Mouse (Mus musculus) limb, embryonic 12.5 days (tissue): ENCODE results near the gene Qk. TPM values are rescaled to one million over a fixed set of nuclear protein-coding genes. Genes with fewer than 3 reads are reported as not detected.

Source experiments
- ATAC-seq: fragments of 200-750 bp; cut with Nextera tagmentation; 2 replicates; pipeline ENCODE4 v1.8.0; 2017; ENCODE audit warnings: low read depth, moderate TSS enrichment; ENCODE audit not compliant: insufficient number of reproducible peaks, insufficient read depth, low FRiP score, low TSS enrichment
- H3K27ac ChIP-seq: fragments of 300-500 bp; sonication (generic); 2 replicates; pipeline ENCODE4 v1.5.1; 2016; ENCODE audit warnings: mild to moderate bottlenecking, moderate library complexity
- H3K27me3 ChIP-seq: fragments of 300-500 bp; sonication (generic); 2 replicates; pipeline ENCODE4 v1.6.1; 2016; ENCODE audit warnings: mild to moderate bottlenecking, moderate library complexity
- H3K36me3 ChIP-seq: fragments of 300-500 bp; sonication (generic); 2 replicates; pipeline ENCODE4 v1.6.1; 2016; ENCODE audit warnings: mild to moderate bottlenecking, moderate library complexity
- H3K4me1 ChIP-seq: fragments of 300-500 bp; sonication (generic); replicated peaks from 2 replicates; pipeline ENCODE4 v1.6.1; 2016
- H3K4me2 ChIP-seq: fragments of 300-500 bp; sonication (generic); 2 replicates; pipeline ENCODE4 v1.6.1; 2016; ENCODE audit warnings: mild to moderate bottlenecking, moderate library complexity
- H3K4me3 ChIP-seq: fragments of 300-500 bp; sonication (generic); replicated peaks from 2 replicates; pipeline ENCODE4 v1.5.1; 2016; ENCODE audit warnings: mild to moderate bottlenecking
- H3K9ac ChIP-seq: fragments of 300-500 bp; sonication (generic); replicated peaks from 2 replicates; pipeline ENCODE4 v1.6.1; 2016; ENCODE audit warnings: mild to moderate bottlenecking, moderate library complexity
- H3K9me3 ChIP-seq: fragments of 300-500 bp; sonication (generic); 2 replicates; pipeline ENCODE4 v1.6.1; 2016; ENCODE audit warnings: mild to moderate bottlenecking, moderate library complexity
- WGBS: fragments of 180-500 bp; shearing (Covaris S2); methylation state at CpG from one replicate; pipeline ENCODE4 v1.1.7; 2016; 5-methylcytosine and 5-hydroxymethylcytosine counted together
- polyA plus RNA-seq: library from polyadenylated mRNA; unstranded; fragments of >200 nt; fragmentation: Nextera tagmentation; extraction: Ambion mirVana; gene quantifications from 2 replicates; pipeline ENCODE4 v1.2.1, GENCODE M21; 2016

The Qk gene
- polyA plus RNA-seq, 1 experiment from 2014 or later = 27.8 TPM

DNA sequence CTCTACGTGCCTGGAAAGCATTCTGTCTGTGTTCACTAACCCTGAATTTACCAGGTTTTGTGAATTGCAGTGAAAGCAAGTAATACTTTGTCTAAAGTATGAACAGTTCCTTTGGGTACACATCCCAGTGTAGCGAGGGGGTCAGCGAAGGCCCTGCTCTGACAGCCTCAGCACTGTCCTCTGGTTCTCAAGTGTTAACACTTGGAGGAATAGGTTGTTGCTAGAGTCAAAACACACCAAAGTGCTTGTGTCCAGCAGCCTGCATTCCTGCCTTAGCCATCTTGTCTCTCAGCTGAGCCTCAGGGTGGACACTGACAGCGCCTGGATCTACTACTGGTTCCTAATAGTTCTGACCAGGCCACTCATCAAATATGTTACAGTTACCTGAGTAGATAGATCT lies 6.3 kb upstream of the Qk start:
- Histone ChIP-seq H3K9me3 (peaks cover 5% of the 10 kb centered on the region; the same call in 1 of the 2 replicates), H3K4me2 (no peak overlapping the region), H3K9ac (no peak overlapping the region), H3K27ac (no peak overlapping the region), H3K36me3 (no peaks in the 10 kb centered on the region), H3K4me1 (peaks cover 6% of the 10 kb centered on the region), H3K27me3 (no peaks in the 10 kb centered on the region), H3K4me3 (no peak overlapping the region)
- no peak for ATAC-seq
- WGBS = 94% methylated on average over 4 of the region's 4 CpGs

GRCm38 (mm10) chr17:10321754-10322153 lies 2.1 kb upstream of the Qk start:
- H3K4me3 ChIP-seq = no peak overlapping the region
- H3K9ac ChIP-seq = no peak overlapping the region
- 87% methylated on average over 4 of the region's 4 CpGs for WGBS
- ATAC-seq = no peak
- H3K4me2 ChIP-seq = 0 out of 2 replicates have a peak overlapping the region, but pooled peaks have one; percentile 30
- peaks cover 5% of the 10 kb centered on the region; the same call in 1 of the 2 replicates for H3K9me3 ChIP-seq
- no peaks in the 10 kb centered on the region for H3K27me3 ChIP-seq
- no peaks in the 10 kb centered on the region for H3K36me3 ChIP-seq
- H3K27ac ChIP-seq = no peak overlapping the region
- peaks cover 6% of the 10 kb centered on the region for H3K4me1 ChIP-seq

- no peak for ATAC-seq
- Histone ChIP-seq H3K9me3 (peaks cover 5% of the 10 kb centered on the region; the same call in 1 of the 2 replicates), H3K4me3 (no peak overlapping the region), H3K4me1 (peaks cover 10% of the 10 kb centered on the region), H3K4me2 (peak overlapping the region; percentile 30; the same call in 1 of the 2 replicates), H3K27ac (no peak overlapping the region), H3K9ac (no peak overlapping the region), H3K36me3 (no peaks in the 10 kb centered on the region), H3K27me3 (no peaks in the 10 kb centered on the region)
- 51% methylated on average over 1 of the region's 1 CpGs for WGBS
Measured at GRCm38 (mm10) chr17:10321092-10321491, 1.4 kb upstream of the Qk start.

DNA sequence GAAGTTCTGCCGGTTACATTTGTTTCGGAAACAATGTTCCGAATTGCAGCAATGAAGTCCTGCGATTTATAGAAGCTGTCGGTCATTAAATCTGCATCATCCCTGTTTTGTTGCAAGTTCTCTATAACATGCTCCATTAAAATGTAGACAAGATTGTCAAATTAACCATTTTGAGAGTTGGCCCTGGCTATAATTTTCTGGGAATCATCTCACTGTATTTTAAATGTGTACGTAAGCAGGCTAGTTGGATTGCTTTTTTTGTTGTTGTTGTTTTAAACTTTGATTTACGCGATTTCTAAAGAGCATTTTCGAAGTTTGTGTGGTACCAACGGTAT lies 769 bp upstream of the Qk start:
- H3K9ac ChIP-seq = peak overlapping the region; percentile 93
- H3K9me3 ChIP-seq = peaks cover 3% of the 10 kb centered on the region; the same call in 1 of the 2 replicates
- H3K4me2 ChIP-seq = peak overlapping the region; percentile 59
- H3K36me3 ChIP-seq = no peaks in the 10 kb centered on the region
- H3K27ac ChIP-seq = no peak overlapping the region
- peak overlapping the region; percentile 87 for H3K4me3 ChIP-seq
- 22% methylated on average over 10 of the region's 10 CpGs for WGBS
- H3K27me3 ChIP-seq = no peaks in the 10 kb centered on the region
- H3K4me1 ChIP-seq = peaks cover 10% of the 10 kb centered on the region
- ATAC-seq = no peak

- Histone ChIP-seq H3K9ac (peak overlapping the region; percentile 98), H3K4me2 (no peak overlapping the region), H3K4me3 (peak overlapping the region; percentile 87), H3K27ac (peak overlapping the region; percentile 98), H3K4me1 (peaks cover 16% of the 10 kb centered on the region), H3K9me3 (no peaks in the 10 kb centered on the region), H3K36me3 (no peaks in the 10 kb centered on the region), H3K27me3 (no peaks in the 10 kb centered on the region)
- ATAC-seq = no peak
- WGBS = under 1% methylated on average over 30 of the region's 46 CpGs
Measured at GRCm38 (mm10) chr17:10319431-10319684, 296 bp downstream of the Qk start.

DNA sequence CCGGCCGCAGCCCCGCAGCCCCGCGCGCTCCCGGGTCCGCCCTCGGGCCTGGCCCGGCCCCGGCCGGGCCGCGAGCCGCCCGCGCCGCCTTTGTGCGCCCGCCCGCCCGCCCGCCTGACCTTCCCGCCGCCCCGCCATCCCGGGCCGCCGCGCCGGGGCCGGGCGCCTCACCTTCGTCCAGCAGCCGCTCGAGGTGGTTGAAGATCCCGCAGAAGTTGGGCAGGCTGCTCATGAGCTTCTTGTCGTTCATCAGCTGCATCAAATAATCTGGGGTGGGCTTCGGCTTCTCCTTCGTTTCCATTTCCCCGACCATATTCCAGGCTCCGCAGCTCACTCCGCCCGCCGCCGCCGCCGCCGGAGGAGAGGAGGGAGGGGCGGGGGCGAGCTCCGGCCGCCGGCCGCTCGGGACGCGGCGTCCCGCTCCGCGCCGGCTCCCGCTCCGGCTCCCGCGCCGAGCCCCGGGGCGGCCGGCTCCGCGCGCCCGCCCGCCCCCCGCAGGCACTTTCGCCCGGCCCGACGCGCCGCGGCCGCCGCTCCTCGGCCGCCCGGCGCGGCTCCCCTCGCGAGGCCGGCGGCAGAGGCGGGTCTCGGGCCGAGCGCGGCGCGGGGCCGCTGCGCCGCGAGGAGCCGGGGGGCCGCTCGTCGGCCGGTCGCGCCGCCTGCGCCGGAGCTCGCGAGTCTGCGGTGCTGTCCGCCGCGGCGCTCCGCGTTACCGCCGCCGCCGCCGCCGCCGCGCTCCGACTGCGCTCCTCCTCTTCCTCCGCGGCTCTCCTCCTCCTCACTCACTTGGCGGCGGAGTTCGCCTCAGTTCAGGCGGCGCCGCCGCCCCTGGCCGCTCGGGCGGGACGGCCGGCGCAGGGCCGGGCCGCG lies 858 bp downstream of the Qk start:
- peak overlapping the region; percentile 98 for H3K9ac ChIP-seq
- ATAC-seq = no peak

GRCm38 (mm10) chr17:10317981-10318551 lies 1.6 kb downstream of the Qk start:
- H3K9ac ChIP-seq = peak overlapping the region; percentile 98
- peak; percentile 22; the same call in 1 of the 2 replicates for ATAC-seq
- peak overlapping the region; percentile 62 for H3K4me2 ChIP-seq
- H3K27me3 ChIP-seq = no peaks in the 10 kb centered on the region
- H3K27ac ChIP-seq = peak overlapping the region; percentile 98
- peak overlapping the region; percentile 87 for H3K4me3 ChIP-seq
- no peaks in the 10 kb centered on the region for H3K36me3 ChIP-seq
- WGBS = under 1% methylated on average over 46 of the region's 46 CpGs
- no peaks in the 10 kb centered on the region for H3K9me3 ChIP-seq
- peaks cover 15% of the 10 kb centered on the region for H3K4me1 ChIP-seq

More for the DNA sequence above, 858 bp downstream of the Qk start:
- Histone ChIP-seq H3K4me3 (peak overlapping the region; percentile 87), H3K4me2 (no peak overlapping the region), H3K27me3 (no peaks in the 10 kb centered on the region), H3K9me3 (no peaks in the 10 kb centered on the region), H3K36me3 (no peaks in the 10 kb centered on the region), H3K4me1 (peaks cover 17% of the 10 kb centered on the region), H3K27ac (peak overlapping the region; percentile 98)
- 0% methylated on average over 59 of the region's 153 CpGs for WGBS

GRCm38 (mm10) chr17:10317186-10317585 lies 2.5 kb downstream of the Qk start:
- peaks cover 11% of the 10 kb centered on the region for H3K4me1 ChIP-seq
- peak overlapping the region; percentile 62 for H3K4me2 ChIP-seq
- 10% methylated on average over 4 of the region's 4 CpGs for WGBS
- H3K4me3 ChIP-seq = peak overlapping the region; percentile 87
- H3K27me3 ChIP-seq = no peaks in the 10 kb centered on the region
- no peak for ATAC-seq
- H3K9me3 ChIP-seq = no peaks in the 10 kb centered on the region
- no peaks in the 10 kb centered on the region for H3K36me3 ChIP-seq
- H3K27ac ChIP-seq = peak overlapping the region; percentile 98
- H3K9ac ChIP-seq = peak overlapping the region; percentile 98

DNA sequence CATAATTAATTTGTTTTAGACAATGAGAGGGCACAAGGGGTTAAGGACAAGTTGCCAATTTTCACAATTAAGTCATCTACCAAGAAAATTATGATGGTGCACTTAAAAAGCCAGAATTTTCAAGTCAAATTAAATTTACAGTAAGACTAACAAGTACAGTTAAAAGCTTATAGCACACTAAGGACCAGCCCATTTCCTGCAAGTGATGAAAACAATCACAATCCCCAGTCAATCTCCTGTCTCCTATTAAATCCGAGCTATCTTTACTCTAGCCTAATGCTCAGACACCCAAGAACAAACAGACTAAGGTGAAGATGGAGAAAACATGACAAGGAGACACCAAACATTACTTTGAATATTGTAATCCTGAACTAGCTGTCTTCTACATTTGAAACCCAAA lies 3.2 kb downstream of the Qk start:
- Histone ChIP-seq H3K4me2 (peak overlapping the region; percentile 62), H3K27me3 (no peaks in the 10 kb centered on the region), H3K27ac (no peak overlapping the region), H3K9ac (peak overlapping the region; percentile 31; the same call in 1 of the 2 replicates), H3K36me3 (no peaks in the 10 kb centered on the region), H3K9me3 (no peaks in the 10 kb centered on the region), H3K4me1 (peaks cover 14% of the 10 kb centered on the region), H3K4me3 (peak overlapping the region; percentile 36)
- 5% methylated on average over 1 of the region's 1 CpGs for whole genome bisulfite sequencing
- ATAC-seq = no peak

DNA sequence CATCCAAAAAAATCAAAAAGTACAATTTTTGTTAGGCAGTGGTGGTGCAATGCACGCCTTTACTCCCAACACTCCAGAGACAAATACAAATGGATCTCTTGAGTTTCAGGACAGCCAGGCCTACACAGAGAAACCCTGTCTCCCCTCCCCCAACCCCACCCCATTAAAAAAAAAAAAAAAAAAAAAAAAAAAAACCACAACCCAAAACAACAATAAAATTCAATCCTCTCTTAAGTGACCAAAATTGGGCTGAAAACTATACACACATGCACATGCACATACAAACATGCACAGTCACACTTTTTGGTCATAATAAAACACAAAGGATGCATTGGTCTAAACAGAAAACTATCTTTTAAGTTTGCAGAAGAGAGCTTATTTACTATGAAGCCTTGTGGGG lies 9.6 kb downstream of the Qk start:
- ATAC-seq = no peak
- H3K9ac ChIP-seq = no peak overlapping the region
- H3K4me2 ChIP-seq = no peak overlapping the region
- no peaks in the 10 kb centered on the region for H3K36me3 ChIP-seq
- no peaks in the 10 kb centered on the region for H3K9me3 ChIP-seq
- no peak overlapping the region for H3K27ac ChIP-seq
- no peaks in the 10 kb centered on the region for H3K27me3 ChIP-seq
- H3K4me1 ChIP-seq = peaks cover 26% of the 10 kb centered on the region
- WGBS = 77% methylated on average over 1 of the region's 1 CpGs
- H3K4me3 ChIP-seq = no peak overlapping the region

GRCm38 (mm10) chr17:10309135-10309623 lies 10.5 kb downstream of the Qk start:
- H3K27ac ChIP-seq = no peak overlapping the region
- H3K4me1 ChIP-seq = peaks cover 19% of the 10 kb centered on the region
- no peaks in the 10 kb centered on the region for H3K27me3 ChIP-seq
- no peaks in the 10 kb centered on the region for H3K9me3 ChIP-seq
- no peak overlapping the region for H3K4me3 ChIP-seq
- 0 out of 2 replicates have a peak, but pooled peaks have one; percentile 26 for ATAC-seq
- H3K36me3 ChIP-seq = no peaks in the 10 kb centered on the region
- H3K4me2 ChIP-seq = no peak overlapping the region
- WGBS = 44% methylated on average over 4 of the region's 4 CpGs
- no peak overlapping the region for H3K9ac ChIP-seq
